Mouse (Mus musculus): ENCODE data around the gene Smarcal1.

Smarcal1 gene

DNA sequence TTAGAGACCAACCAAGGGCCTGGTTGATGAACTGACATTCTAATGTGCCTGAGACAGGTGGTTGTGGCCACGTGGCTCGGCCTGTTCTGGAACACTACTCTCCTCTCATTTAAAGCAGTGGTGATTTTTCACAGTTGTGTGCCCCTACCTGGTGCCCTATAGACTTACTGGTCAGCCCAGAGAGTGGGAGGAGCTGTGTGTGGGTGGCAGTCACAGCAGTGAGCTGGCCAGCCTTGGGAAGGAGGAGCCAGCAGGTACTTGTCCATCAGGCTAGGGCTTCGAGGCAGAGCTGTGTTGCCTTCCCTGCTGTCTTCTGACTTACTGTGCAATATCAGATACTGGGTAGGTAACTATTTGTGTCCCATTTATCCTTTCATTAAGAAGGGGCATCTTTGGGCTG, 9.3 kb downstream of the Smarcal1 start:
- DNase-seq = no peak

DNA sequence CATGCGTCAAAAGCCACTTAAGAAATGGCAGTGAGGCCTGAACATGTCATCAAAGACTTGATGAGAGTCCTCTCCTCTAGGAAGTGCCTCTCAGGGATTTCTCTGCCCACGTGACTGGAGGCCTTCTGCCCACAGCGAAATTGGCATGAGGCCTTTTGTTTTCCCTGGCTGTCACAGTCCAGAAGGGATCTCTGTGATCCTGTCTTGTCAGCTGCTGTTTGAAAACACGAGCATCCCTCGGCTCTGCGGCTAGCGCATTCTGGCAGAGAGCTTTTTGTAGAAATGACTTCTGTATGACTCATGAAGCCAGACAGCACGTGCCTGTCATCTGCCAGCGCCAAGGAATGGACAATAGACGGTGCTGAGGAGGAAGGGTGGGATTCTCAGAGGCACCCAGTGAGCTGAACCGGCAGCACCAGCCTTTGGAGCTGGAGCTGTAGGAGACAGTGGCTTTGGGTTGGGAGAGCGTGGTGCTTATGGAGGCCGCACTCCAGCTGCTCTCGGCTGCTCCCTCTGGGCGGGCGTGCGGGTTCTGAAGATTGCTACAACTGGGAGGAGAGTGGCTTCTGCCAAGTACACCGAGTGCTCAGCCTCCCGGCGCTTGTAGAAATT, 10.4 kb downstream of the Smarcal1 start:
- DNase-seq = peak; percentile 58 to 81

DNA sequence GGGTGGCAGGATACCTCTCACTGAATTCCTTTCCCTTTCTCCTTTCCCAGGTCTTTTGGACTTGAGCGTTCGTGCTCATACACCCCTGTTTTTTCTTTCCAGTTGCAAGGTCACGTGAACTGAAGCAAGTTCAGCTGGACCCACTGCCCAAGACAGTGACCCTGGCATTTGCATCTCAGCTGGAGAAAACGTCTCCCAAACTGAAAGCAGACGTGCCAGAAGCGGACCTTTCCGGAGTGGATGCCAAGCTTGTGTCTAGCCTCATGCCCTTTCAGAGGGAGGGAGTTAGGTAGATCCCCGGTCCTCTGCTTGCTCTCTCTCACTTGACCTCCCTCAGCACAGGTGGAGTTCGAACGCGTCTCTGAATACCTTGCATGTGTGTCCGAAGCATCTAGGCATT, 12.6 kb downstream of the Smarcal1 start:
- no peak for DNase-seq

DNA sequence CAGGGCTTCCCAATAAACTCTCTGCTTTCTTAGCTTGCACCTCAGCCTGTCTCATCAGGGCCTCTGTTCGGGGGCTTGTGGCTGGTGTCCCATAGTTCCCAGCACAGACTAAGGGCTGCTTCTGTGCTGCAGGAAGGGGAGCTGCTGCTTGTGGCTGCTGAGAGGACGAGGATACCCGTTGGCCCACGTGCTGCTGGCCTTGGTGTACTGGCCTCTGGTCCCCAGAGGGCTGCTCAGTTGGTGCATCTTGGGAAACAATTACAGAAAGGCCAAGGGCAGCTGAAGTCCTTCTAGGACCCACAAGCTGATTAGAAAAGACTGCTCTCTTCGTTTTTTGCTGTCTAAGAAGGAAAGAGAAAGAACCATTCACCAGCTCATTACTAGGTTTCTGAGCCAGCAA, 13.2 kb downstream of the Smarcal1 start:
- DNase-seq = no peak

DNA sequence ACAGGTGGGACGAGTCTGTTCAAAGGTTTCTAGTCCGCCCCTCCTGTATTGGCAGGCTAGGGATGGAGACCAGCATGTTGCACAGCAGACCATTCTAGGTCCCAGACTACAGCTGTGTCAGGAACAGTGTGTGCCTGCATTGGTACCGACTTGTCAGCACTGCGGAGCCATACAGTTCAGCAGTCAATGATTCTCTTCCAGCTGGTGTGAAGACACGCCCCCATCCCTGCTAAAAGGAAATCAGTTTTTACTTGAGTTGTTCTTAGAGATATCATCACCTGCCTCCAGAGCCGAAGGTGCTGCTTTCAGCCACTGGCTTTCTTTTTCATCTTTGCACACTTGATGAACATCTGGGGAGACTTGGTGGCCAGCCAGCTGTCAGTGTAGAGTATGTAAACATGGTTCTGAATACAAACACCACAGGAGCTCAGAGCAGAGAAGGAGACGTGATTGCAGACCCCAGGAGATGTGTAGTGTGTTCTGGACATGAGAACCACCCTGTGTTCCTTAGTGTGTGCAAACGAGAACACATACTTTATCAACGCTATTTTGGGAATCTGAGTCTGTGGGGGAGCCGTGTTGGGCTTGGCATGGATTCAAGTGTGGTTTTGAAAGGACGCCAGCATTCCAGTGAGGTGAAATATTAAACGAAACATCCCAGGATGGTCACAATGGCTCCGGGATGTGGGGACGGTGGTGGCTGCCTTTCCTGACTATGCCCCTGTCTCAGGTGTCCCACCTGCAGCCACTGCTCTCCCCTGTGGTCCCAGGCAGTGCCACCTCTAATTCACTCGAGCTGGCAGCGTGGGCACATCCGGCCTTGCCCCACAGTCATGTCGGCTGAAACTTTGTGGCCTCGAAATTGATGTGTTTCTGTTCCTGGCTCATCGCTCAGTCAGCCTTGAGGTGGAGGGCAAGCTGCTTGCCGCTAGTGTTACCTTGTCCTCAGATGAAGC, 16.4 kb downstream of the Smarcal1 start:
- DNase-seq = peak; percentile 70 to 85

DNA sequence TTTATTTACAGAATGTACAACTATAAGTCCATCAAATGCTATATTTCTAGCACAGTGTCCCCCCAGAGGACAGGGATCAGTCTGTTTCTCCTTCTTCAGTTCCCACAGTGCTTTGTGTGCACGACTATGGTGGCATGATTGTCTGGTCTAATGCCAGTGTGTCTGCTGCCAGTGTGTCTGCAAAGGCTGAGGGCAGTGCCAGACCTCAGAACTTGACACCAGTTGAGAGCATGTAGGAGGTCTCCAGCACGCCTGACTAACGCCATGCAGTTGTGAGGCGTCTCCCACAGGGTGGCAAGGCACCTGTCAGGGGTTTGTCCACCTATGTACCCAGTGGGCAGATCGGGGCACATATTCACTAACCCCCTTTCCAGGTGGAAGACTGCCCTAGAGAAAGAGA, 17.7 kb downstream of the Smarcal1 start:
- no peak for DNase-seq

DNA sequence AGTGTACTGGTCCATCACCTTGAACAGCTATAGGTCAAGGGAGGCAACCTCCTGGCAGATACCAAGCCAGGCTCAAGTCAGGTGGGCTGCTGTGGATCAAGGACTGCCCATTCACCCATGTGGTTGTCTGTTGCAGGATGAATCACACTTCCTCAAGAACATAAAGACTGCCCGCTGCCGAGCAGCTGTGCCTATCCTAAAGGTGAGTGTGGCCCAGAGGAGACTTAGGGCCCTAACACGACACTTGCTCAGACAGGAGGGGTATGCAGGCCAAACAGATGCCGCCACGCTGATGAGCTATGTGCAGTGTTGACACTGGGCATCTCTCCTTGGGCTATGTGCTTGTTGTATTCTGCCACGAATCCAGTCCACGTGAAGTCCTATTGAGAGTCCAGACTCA, 18.2 kb downstream of the Smarcal1 start:
- DNase-seq = no peak

DNA sequence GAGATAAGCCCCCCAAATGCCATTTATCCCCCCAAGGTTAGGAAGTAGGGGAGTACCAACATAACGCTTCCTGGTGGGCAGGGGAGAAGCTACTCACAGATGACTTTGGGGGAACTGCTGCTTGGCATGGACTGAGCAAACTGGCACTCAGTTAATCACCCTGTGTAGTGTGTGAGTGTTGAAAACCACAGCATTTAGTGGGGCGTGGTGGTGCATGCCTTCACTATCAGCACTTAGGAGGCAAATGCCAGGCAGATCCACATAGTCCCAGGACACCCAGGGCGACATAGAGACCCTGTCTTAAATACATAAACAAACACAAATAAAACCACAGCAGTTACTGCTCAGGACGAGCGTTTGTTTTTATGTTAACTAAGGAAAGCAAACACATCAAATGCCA, 19.1 kb downstream of the Smarcal1 start:
- no peak for DNase-seq

DNA sequence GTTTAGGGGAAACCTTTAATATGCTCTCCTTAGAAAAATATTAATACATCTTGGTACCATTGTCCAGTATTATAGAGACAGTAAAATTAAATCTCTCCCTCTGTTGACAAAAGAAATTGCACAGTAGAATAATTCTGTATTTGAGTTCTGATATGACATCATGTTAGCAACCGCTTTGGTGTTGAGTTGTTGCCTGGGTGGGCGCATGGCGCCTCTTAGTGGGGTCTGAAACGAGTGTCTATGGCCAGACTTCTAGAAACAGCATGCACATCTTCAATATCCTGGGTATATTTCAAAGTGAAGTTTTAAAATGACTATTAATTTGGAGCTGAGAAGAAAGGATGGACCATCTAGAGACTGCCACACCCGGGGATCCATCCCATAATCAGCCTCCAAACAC, 19.8 kb downstream of the Smarcal1 start:
- DNase-seq = no peak

DNA sequence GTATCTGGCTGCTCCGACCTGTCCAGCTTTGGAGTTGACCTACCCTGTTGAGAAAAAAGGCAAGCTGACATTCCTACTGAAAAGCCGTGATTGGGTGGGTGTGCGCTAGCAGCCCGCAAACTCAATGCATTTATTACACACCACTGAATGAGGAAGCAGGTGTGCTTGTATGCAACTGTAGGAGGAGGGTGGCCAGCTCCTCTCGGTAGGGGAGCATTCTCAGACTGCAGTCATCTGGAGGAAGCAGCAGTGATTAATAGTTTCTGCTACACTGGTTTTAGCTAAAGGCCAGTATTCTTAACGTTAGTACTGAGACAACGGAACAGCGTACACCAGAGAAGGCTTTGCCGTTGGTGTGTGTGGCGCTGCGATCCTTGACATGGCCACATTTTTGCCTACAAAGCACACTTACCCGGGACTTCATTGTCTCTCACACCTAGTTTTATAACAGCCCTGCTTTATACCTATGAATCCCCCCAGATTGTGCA, 23.2 kb downstream of the Smarcal1 start:
- no peak for DNase-seq

DNA sequence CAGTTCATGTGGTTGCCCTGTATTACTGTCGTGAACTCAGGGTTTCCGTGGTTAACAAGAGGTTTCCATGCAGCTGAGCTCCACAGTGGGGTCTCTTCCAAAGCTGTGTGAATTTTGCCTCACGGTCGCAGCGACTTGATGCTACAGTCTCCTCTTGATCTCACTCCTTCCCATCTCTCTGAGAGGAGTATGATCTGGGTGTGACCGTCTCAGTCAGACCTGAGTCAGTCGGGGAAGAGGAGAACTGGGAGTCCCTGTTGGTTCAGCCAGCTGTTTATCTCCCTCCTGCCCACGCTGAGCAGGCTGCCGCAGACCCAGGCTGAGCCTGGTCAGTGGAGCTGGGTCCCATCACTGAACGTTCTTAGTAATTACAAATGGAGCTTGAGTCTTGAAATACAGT, 26.1 kb downstream of the Smarcal1 start:
- no peak for DNase-seq

DNA sequence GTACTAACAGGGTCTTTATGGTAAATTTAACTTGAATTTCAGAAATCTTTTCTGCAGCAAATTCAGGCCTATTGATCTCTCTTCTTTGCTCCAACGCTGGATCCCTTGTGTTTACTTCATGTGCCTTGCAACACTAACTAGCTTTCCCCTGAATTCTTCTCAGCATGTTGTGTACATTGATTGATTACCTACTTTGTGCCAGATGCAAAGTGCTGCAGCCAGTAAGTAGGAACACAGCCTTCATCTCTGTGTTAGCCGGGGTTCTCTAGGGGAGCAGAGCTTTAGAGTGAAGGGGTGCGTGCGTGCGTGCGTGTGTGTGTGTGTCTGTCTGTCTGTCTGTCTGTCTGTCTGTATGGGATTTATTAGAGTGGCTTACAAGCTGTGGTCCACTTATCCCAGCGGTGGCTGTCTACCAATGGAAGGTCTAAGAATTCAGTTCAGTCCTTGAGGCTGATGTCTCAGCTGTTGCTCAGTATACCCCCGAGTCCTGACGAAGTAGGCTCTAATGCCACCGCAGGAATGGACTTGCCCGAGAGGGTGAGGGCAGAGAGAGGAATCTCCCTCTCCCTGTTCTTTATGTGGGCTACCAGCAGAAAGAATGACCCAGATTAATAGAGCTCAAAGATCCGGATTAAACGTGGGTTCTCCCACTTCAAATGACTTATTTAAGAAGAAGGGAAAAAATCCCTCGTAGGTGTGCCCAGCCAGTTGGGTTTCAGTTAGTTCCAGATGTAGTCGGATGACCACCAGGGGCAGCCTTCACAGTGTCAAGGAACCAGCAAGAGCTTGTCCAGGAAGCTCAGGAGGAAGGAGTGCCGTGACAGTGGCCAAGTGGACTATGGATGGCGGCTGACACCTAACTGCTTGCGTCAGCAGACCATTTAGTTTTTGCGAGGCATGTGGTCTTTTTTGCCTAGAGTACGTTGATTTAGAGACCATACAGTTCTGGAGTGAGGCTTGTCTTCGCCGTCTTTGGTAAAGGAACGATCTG, 27.1 kb downstream of the Smarcal1 start:
- DNase-seq = peak; percentile 56 to 71

DNA sequence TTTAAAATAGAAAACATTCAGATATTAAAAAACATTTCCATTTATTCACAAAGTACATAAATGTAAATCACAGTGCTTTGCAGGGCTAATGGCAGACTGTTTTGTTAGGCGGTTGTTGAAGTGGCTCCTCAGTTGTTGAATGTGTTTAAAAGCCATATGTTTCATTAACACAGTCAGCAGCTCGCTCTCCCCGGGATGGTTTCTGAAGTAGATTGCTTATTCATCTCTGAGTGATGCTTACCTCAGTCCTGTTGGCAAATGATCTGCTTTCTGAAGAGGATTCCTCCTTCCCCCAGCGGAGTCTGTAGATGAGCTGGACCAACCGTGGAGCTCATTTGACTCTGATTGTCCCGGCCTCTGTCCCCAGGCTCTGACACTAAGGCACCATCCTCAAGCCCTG, 29.1 kb downstream of the Smarcal1 start:
- DNase-seq = no peak

DNA sequence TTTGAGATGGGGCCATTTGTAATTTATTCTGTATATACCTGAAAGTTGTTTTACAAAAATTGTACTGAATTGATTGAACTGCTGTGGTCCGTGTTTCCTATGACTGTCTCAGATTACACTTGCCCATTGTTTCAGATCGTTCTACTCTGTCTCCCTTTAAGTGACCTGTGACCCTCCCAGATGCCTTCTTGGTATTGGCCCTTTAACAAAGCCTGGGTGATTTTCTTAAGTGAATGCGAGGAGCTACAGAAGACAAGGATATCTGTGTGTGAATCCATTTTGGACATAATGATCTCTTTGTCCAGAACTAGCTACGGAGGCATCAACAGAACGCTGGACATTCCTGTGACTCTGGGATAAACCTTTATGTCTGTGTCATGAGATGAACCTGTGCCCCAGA, 52.2 kb downstream of the Smarcal1 start:
- DNase-seq = no peak

DNA sequence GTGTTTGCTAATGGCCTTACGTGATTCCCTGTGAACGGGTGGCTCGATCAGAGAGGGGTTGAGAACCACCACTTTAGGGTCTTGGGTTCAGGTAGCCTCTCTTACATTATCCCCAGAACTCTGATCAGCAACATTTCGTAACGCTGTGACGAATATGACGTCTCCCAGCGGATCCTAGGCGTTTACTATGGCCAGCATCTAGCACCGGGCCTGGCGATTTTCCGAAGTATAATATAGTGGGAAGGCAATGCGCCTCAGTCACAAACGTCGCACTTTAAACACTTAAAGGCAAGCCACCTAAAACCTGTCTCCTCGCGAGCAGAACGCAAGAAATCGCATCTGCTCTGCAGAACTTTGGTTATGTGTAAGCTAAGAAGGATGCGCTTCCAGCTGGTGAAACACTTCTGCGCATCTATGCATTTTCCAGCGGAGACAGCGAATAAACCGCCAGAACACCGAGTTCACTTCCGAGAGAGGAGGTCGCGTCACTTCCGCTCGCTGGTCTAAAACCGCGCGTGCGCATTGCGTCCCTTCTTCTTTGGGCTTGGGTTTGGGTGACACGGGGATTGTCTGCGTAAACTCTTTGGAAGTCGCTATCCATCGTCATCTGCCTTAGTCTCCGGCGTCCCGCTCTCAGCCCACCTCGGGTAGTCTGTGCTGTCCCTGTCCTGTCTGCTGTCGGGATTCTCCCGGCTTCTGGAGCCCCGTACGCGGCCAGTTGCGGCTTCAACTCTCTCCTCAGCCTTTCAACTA, 57.8 kb downstream of the Smarcal1 start:
- peak; percentile 56 to 57 for DNase-seq

DNA sequence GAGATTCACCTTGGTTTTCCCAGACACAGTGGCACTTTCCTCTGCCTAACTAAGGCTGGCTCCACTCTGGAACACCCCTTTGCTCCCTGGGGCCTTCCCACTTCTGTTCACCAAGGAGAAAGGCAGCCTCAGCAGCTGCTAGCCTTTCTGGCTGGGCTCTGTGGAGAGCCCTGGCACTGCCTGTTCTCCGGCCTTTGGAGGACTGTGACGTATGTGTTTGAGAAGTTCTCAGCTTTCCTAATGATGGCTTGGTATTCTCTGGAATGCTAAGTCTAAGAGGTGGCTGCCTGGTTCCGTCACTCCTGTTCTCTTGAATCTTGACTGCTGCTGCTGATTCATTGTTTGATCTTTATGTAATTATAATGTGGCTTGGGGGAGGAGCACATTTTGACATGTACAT, 90.0 kb downstream of the Smarcal1 start:
- DNase-seq = no peak

Measured in kidney, postnatal 25 days (tissue).